Mouse (Mus musculus) E14TG2a.4 (cell line): Measurements from ENCODE around the gene Gnaz.

ENCODE experiments used
- H3K27me3 ChIP-seq: 2 replicates; pipeline ENCODE4 v1.6.1; 2014; ENCODE audit warnings: low read length, control low read depth; ENCODE audit not compliant: insufficient read depth
- H3K36me3 ChIP-seq: 2 replicates; pipeline ENCODE4 v1.6.1; 2014; ENCODE audit warnings: low read length, control low read depth; ENCODE audit not compliant: insufficient read depth
- H3K4me1 ChIP-seq: replicated peaks from 2 replicates; pipeline ENCODE4 v1.6.1; 2014; ENCODE audit warnings: low read depth, low read length, control low read depth
- H3K4me3 ChIP-seq: replicated peaks from 2 replicates; pipeline ENCODE4 v1.5.1; 2014; ENCODE audit warnings: mild to moderate bottlenecking, low read length
- H3K9me3 ChIP-seq: 2 replicates; pipeline ENCODE4 v1.6.1; 2014; ENCODE audit warnings: low read length, control low read depth
- CTCF ChIP-seq: conservative IDR thresholded peaks from 2 replicates; pipeline ENCODE4 v1.5.1; 2014; ENCODE audit warnings: low read length
- NANOG ChIP-seq: IDR thresholded peaks from 2 replicates; pipeline ENCODE4 v1.6.1; 2014; ENCODE audit warnings: borderline replicate concordance, low read length, mixed read lengths
- POU5F1 ChIP-seq: IDR thresholded peaks from 2 replicates; pipeline ENCODE4 v1.6.1; 2014; ENCODE audit warnings: low read length, borderline replicate concordance

The Gnaz gene

DNA sequence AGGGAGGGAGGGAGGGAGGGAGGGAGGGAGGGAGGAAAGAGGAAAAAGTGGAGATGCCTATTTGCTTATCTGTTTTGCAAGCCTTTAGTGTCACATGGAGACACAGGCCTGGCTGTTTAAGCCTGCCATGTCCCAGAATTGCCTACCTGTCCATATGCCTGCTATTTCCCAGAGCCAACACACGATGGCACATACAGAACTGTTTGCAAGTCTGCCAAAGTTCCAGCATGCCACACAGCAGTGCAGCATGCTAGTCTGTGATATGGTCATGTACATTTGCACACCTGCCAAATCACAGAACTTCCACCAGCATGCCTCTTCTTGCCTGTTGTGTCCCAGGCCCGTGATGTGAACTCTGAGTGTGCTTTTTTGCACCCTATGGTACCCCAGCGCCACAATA, 36.4 kb upstream of the Gnaz start:
- no peaks in the 10 kb centered on the region for H3K9me3 ChIP-seq
- peaks cover 15% of the 10 kb centered on the region; the same call in 1 of the 2 replicates for H3K27me3 ChIP-seq
- TF ChIP-seq NANOG (no peak), CTCF (no peak), POU5F1 (no peak)
- peaks cover 22% of the 10 kb centered on the region for H3K4me1 ChIP-seq
- no peaks in the 10 kb centered on the region for H3K36me3 ChIP-seq
- H3K4me3 ChIP-seq = no peak overlapping the region

GRCm38 (mm10) chr10:74931631-74932030, 35.3 kb upstream of the Gnaz start:
- H3K4me1 ChIP-seq = peaks cover 11% of the 10 kb centered on the region; the same call in 1 of the 2 replicates
- H3K36me3 ChIP-seq = no peaks in the 10 kb centered on the region
- H3K4me3 ChIP-seq = no peak overlapping the region
- H3K27me3 ChIP-seq = peaks cover 10% of the 10 kb centered on the region; the same call in 1 of the 2 replicates
- H3K9me3 ChIP-seq = no peaks in the 10 kb centered on the region
- TF ChIP-seq CTCF (no peak), NANOG (no peak), POU5F1 (no peak)

GRCm38 (mm10) chr10:74932487-74932886, 34.5 kb upstream of the Gnaz start:
- H3K36me3 ChIP-seq = no peaks in the 10 kb centered on the region
- H3K9me3 ChIP-seq = no peaks in the 10 kb centered on the region
- H3K4me1 ChIP-seq = peaks cover 10% of the 10 kb centered on the region; the same call in 1 of the 2 replicates
- 0 out of 2 replicates have a peak, but pooled peaks cover 10% of the 10 kb centered on the region for H3K27me3 ChIP-seq
- H3K4me3 ChIP-seq = no peak overlapping the region
- no peak for TF ChIP-seq NANOG
- TF ChIP-seq CTCF = no peak
- no peak for TF ChIP-seq POU5F1

GRCm38 (mm10) chr10:74933548-74934190, 33.3 kb upstream of the Gnaz start:
- TF ChIP-seq CTCF (no peak), POU5F1 (no peak), NANOG (no peak)
- no peaks in the 10 kb centered on the region for H3K36me3 ChIP-seq
- H3K9me3 ChIP-seq = no peaks in the 10 kb centered on the region
- H3K4me1 ChIP-seq = peaks cover 10% of the 10 kb centered on the region; the same call in 1 of the 2 replicates
- H3K4me3 ChIP-seq = no peak overlapping the region
- H3K27me3 ChIP-seq = no peaks in the 10 kb centered on the region

- no peak overlapping the region for H3K4me3 ChIP-seq
- H3K27me3 ChIP-seq = no peaks in the 10 kb centered on the region
- H3K9me3 ChIP-seq = no peaks in the 10 kb centered on the region
- TF ChIP-seq POU5F1 = no peak
- no peak for TF ChIP-seq NANOG
- no peak for TF ChIP-seq CTCF
- H3K36me3 ChIP-seq = no peaks in the 10 kb centered on the region
- H3K4me1 ChIP-seq = peaks cover 10% of the 10 kb centered on the region; the same call in 1 of the 2 replicates
Observed at GRCm38 (mm10) chr10:74934521-74934920, 32.5 kb upstream of the Gnaz start.

- TF ChIP-seq POU5F1 (no peak), NANOG (no peak), CTCF (peak; percentile 51)
- H3K4me1 ChIP-seq = peaks cover 10% of the 10 kb centered on the region; the same call in 1 of the 2 replicates
- no peaks in the 10 kb centered on the region for H3K36me3 ChIP-seq
- H3K4me3 ChIP-seq = no peak overlapping the region
- no peaks in the 10 kb centered on the region for H3K27me3 ChIP-seq
- H3K9me3 ChIP-seq = no peaks in the 10 kb centered on the region
Observed at GRCm38 (mm10) chr10:74935016-74935415, 32.0 kb upstream of the Gnaz start.

DNA sequence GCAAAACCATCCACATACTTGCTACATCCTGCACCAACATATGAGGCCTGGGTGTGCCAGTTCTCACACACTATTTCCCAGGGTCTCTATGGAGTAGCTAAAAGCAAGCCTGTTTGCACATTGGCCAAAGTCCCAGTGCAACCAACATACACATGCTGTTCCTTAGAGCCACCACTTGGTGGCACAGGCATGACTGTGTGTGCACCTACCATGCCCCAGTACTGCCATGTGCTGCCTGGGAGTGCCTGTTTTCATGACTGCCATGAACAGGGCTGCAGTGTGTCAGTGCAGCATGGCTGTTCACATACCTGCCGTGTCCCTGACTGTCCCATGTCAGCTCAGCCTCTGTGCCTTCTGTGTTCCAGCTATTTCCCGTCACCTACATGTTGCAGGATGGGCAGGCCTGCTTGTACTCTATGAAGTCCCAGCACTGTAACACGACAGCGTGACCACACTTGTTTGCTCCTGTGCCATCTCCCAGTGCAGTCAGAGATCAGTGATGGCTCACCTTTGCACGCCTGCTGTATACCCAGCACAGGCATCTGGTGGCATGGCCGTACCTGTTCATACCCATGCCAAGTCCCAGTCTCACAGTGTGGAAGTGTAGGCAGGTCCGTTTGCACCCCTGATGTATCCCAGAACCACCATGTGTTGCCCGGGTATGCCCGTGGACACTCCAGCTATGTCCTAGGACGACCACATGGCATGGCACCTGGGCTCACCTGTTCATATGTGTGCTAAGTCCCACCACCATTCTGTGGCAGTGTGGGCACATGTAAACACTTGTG, 29.8 kb upstream of the Gnaz start:
- no peak overlapping the region for H3K4me3 ChIP-seq
- H3K4me1 ChIP-seq = peaks cover 10% of the 10 kb centered on the region; the same call in 1 of the 2 replicates
- H3K9me3 ChIP-seq = no peaks in the 10 kb centered on the region
- no peaks in the 10 kb centered on the region for H3K36me3 ChIP-seq
- no peak for TF ChIP-seq POU5F1
- peak; percentile 33 for TF ChIP-seq CTCF
- H3K27me3 ChIP-seq = no peaks in the 10 kb centered on the region

- H3K9me3 ChIP-seq = no peaks in the 10 kb centered on the region
- TF ChIP-seq CTCF (no peak), POU5F1 (no peak), NANOG (no peak)
- peaks cover 10% of the 10 kb centered on the region; the same call in 1 of the 2 replicates for H3K4me1 ChIP-seq
- H3K36me3 ChIP-seq = no peaks in the 10 kb centered on the region
- H3K27me3 ChIP-seq = no peaks in the 10 kb centered on the region
- no peak overlapping the region for H3K4me3 ChIP-seq
Observed at GRCm38 (mm10) chr10:74938410-74938809, 28.6 kb upstream of the Gnaz start.
